Mouse (Mus musculus): Measurements from ENCODE around the gene Sap30. TPM values are rescaled to one million over a fixed set of nuclear protein-coding genes. Genes with fewer than 3 reads are reported as not detected.

Sap30 gene
- polyA plus RNA-seq, 1 experiment from 2014 or later, result 27.8 TPM

GRCm38 (mm10) chr8:57489896-57490295, 2.2 kb upstream of the Sap30 start:
- Histone ChIP-seq H3K27me3 (replicated peaks) (no peaks in the 10 kb centered on the region), H3K4me2 (no peak overlapping the region), H3K9me3 (replicated peaks) (no peaks in the 10 kb centered on the region), H3K4me1 (peaks cover 39% of the 10 kb centered on the region), H3K4me3 (no peak overlapping the region), H3K36me3 (no peaks in the 10 kb centered on the region), H3K27ac (no peak overlapping the region; the same call in 1 of the 2 replicates), H3K9ac (no peak overlapping the region)
- ATAC-seq, result no peak

DNA sequence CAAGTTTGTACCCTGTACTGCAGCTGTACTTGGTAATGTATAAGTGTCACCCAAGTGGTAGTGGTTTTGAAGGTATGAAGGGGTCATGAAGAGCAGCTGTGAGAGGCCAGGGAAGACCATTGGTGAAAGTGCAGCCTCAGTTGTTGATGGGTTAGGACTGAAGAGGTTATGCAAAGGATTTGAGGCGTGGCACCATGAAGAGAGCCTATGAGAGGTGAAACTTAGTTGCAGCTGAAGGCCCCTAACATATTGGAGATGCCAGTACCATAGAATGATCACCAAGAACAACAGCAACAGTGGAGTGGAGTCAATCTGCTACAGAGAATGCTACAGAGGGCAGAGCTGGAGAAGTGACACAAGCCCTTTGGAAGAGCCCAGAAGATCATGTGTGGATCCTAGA, 1.7 kb upstream of the Sap30 start:
- Histone ChIP-seq H3K4me2 (peak overlapping the region; percentile 94; the same call in 1 of the 2 replicates), H3K4me1 (peaks cover 39% of the 10 kb centered on the region), H3K9ac (no peak overlapping the region), H3K27me3 (replicated peaks) (no peaks in the 10 kb centered on the region), H3K4me3 (no peak overlapping the region), H3K27ac (peak overlapping the region; percentile 65), H3K9me3 (replicated peaks) (no peaks in the 10 kb centered on the region), H3K36me3 (no peaks in the 10 kb centered on the region)
- ATAC-seq, result no peak
- 71% methylated on average over 1 of the region's 1 CpGs for WGBS (ENCODE audit: insufficient replicate concordance)

DNA sequence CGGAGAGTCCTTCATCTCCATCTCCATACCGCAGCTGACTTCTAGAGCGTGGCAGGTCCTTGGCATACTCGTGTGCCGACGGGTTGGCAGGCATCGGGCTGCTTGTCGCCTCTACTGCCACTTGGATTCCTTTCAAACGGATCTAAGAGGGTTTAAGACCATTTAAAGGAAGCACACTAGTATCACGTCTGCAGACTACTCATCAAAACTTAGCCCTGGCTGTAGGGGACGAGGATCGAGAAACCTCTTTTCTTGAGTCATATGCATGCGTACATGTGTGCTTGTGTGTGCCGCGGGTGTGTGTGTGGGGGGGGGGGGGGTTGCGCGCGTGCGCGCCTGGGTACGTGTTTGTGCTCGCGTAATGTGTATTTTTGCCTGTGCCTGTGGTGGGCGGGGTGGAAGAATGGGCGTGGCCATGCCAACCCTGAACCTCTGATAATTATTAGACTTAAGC, 679 bp upstream of the Sap30 start:
- peak overlapping the region; percentile 94 for H3K27ac ChIP-seq
- under 1% methylated on average over 20 of the region's 25 CpGs for WGBS (ENCODE audit: insufficient replicate concordance)
- peaks cover 39% of the 10 kb centered on the region for H3K4me1 ChIP-seq
- no peaks in the 10 kb centered on the region for H3K9me3 ChIP-seq (replicated peaks)
- H3K9ac ChIP-seq, result peak overlapping the region; percentile 84
- peaks cover 3% of the 10 kb centered on the region; the same call in 1 of the 2 replicates for H3K36me3 ChIP-seq
- peak overlapping the region; percentile 94 for H3K4me2 ChIP-seq
- no peaks in the 10 kb centered on the region for H3K27me3 ChIP-seq (replicated peaks)
- H3K4me3 ChIP-seq, result peak overlapping the region; percentile 89
- peak; percentile 51 for ATAC-seq

- H3K36me3 ChIP-seq, result peaks cover 13% of the 10 kb centered on the region
- H3K27ac ChIP-seq, result peak overlapping the region; percentile 82
- H3K4me3 ChIP-seq, result peak overlapping the region; percentile 89
- peak overlapping the region; percentile 90 for H3K9ac ChIP-seq
- H3K27me3 ChIP-seq (replicated peaks), result no peaks in the 10 kb centered on the region
- WGBS (ENCODE audit: insufficient replicate concordance), result under 1% methylated on average over 54 of the region's 54 CpGs
- H3K4me2 ChIP-seq, result peak overlapping the region; percentile 94
- H3K4me1 ChIP-seq, result peaks cover 34% of the 10 kb centered on the region
- peak; percentile 50 for ATAC-seq
- H3K9me3 ChIP-seq (replicated peaks), result no peaks in the 10 kb centered on the region
These were observed 894 bp downstream of the Sap30 start for GRCm38 (mm10) chr8:57486491-57487440.

DNA sequence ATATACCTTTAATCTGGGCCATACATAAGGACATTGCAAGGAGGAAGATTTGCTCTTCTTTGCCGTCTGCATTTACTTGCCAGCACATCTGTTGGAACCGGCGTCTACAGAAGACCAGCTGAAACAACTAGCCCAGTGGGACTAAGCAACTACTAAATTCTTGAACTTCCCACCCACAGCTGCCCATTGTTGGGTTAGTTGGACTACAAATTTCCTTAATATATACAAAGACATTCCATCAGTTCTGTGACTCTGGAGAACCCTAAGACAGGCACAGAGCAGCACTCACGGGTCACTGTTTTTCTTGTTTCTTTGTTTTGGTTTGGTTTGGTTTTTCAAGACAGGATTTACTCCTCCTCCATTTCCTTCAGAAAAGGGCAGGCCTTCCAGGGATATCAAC, 7.1 kb downstream of the Sap30 start:
- H3K9ac ChIP-seq, result no peak overlapping the region
- no peak for ATAC-seq
- H3K27ac ChIP-seq, result no peak overlapping the region
- peaks cover 4% of the 10 kb centered on the region for H3K4me1 ChIP-seq
- H3K27me3 ChIP-seq (replicated peaks), result no peaks in the 10 kb centered on the region
- H3K9me3 ChIP-seq (replicated peaks), result no peaks in the 10 kb centered on the region
- no peak overlapping the region for H3K4me3 ChIP-seq
- WGBS (ENCODE audit: insufficient replicate concordance), result 68% methylated on average over 4 of the region's 4 CpGs
- H3K4me2 ChIP-seq, result no peak overlapping the region
- H3K36me3 ChIP-seq, result peaks cover 19% of the 10 kb centered on the region

GRCm38 (mm10) chr8:57479700-57480099, 8.0 kb downstream of the Sap30 start:
- Histone ChIP-seq H3K4me3 (no peak overlapping the region), H3K9ac (no peak overlapping the region), H3K27ac (no peak overlapping the region), H3K4me2 (no peak overlapping the region), H3K36me3 (peaks cover 19% of the 10 kb centered on the region), H3K27me3 (replicated peaks) (no peaks in the 10 kb centered on the region), H3K9me3 (replicated peaks) (no peaks in the 10 kb centered on the region), H3K4me1 (no peaks in the 10 kb centered on the region)
- no peak for ATAC-seq
- 82% methylated on average over 8 of the region's 8 CpGs for WGBS (ENCODE audit: insufficient replicate concordance)

DNA sequence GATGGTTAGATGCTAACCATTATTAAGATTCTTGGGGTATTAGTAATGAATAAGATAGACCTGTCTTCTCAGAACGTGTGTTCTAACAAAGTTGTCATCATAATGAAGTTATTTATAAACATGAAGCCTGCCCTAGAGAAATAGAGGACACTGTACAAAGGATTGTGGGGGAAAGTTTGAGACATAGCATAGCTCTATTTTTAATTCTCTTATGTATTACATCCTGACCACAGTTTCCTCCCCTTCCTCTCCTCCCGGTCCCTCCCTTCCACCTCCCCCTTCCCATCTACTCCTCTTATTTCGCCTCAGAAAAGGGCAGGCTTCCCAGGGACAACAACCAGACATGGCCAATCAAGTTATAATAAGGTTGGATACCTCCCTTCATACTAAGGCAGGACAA, 9.3 kb downstream of the Sap30 start:
- no peaks in the 10 kb centered on the region for H3K4me1 ChIP-seq
- H3K4me3 ChIP-seq, result no peak overlapping the region
- no peak overlapping the region for H3K4me2 ChIP-seq
- H3K27me3 ChIP-seq (replicated peaks), result no peaks in the 10 kb centered on the region
- H3K36me3 ChIP-seq, result peaks cover 16% of the 10 kb centered on the region
- WGBS (ENCODE audit: insufficient replicate concordance), result 44% methylated on average over 3 of the region's 3 CpGs
- H3K9me3 ChIP-seq (replicated peaks), result no peaks in the 10 kb centered on the region
- ATAC-seq, result no peak
- H3K9ac ChIP-seq, result no peak overlapping the region
- no peak overlapping the region for H3K27ac ChIP-seq

DNA sequence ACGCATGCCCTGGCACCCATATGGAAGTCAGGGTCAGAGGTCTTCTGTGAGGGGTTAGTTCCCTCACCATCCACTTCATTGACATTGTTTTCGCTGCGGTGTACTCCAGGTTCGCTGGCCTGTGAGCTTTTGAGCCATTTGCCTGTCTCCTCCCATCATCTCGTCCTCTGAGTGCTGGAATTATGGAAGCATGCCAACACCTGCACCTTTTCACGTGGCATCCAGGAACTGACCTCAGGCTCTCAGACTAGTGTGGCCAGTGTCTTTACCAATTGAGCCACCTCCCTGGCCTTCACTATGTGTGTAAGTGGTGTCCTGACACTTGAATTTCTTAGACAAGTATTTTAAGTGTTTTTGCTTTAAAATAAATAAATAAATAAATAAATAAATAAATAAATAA, 13.9 kb downstream of the Sap30 start:
- H3K9me3 ChIP-seq (replicated peaks), result no peaks in the 10 kb centered on the region
- H3K4me3 ChIP-seq, result no peak overlapping the region
- H3K4me1 ChIP-seq, result no peaks in the 10 kb centered on the region
- H3K4me2 ChIP-seq, result no peak overlapping the region
- no peak overlapping the region for H3K27ac ChIP-seq
- no peaks in the 10 kb centered on the region for H3K36me3 ChIP-seq
- WGBS (ENCODE audit: insufficient replicate concordance), result 72% methylated on average over 6 of the region's 6 CpGs
- H3K27me3 ChIP-seq (replicated peaks), result 0 out of 2 replicates have a peak, but pooled peaks cover 4% of the 10 kb centered on the region
- no peak overlapping the region for H3K9ac ChIP-seq
- ATAC-seq, result no peak

DNA sequence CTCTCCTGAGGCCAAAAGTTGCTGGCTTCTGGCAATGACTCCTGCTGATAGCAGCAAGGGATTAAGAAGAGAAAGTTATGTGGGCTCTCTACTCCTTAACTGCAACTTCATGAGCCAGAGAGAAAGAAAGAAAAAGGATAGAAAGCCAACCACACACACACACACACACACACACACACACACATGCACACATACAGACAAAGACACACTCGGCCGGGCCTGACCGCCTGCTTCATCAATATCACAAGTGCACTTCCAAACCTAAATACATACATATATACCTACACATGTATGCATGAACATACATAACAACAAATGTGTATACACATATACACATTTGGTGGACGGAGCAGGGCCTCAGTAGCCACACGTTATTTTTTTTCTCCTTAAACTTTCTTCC, 16.8 kb downstream of the Sap30 start:
- H3K9ac ChIP-seq, result no peak overlapping the region
- ATAC-seq, result no peak
- H3K36me3 ChIP-seq, result no peaks in the 10 kb centered on the region
- 0 out of 2 replicates have a peak, but pooled peaks cover 4% of the 10 kb centered on the region for H3K27me3 ChIP-seq (replicated peaks)
- no peaks in the 10 kb centered on the region for H3K9me3 ChIP-seq (replicated peaks)
- no peak overlapping the region for H3K27ac ChIP-seq
- no peak overlapping the region for H3K4me2 ChIP-seq
- no peak overlapping the region for H3K4me3 ChIP-seq
- 69% methylated on average over 5 of the region's 5 CpGs for WGBS (ENCODE audit: insufficient replicate concordance)
- H3K4me1 ChIP-seq, result no peaks in the 10 kb centered on the region

GRCm38 (mm10) chr8:57468624-57469023, 19.0 kb downstream of the Sap30 start:
- Histone ChIP-seq H3K4me2 (no peak overlapping the region), H3K4me1 (no peaks in the 10 kb centered on the region), H3K9me3 (replicated peaks) (no peaks in the 10 kb centered on the region), H3K4me3 (no peak overlapping the region), H3K36me3 (no peaks in the 10 kb centered on the region), H3K9ac (no peak overlapping the region), H3K27ac (no peak overlapping the region), H3K27me3 (replicated peaks) (0 out of 2 replicates have a peak, but pooled peaks cover 4% of the 10 kb centered on the region)
- 49% methylated on average over 5 of the region's 5 CpGs for WGBS (ENCODE audit: insufficient replicate concordance)
- no peak for ATAC-seq

- H3K9me3 ChIP-seq (replicated peaks), result no peaks in the 10 kb centered on the region
- 76% methylated on average over 3 of the region's 3 CpGs for WGBS (ENCODE audit: insufficient replicate concordance)
- ATAC-seq, result no peak
These were observed 23.9 kb downstream of the Sap30 start for GRCm38 (mm10) chr8:57463757-57464156.

DNA sequence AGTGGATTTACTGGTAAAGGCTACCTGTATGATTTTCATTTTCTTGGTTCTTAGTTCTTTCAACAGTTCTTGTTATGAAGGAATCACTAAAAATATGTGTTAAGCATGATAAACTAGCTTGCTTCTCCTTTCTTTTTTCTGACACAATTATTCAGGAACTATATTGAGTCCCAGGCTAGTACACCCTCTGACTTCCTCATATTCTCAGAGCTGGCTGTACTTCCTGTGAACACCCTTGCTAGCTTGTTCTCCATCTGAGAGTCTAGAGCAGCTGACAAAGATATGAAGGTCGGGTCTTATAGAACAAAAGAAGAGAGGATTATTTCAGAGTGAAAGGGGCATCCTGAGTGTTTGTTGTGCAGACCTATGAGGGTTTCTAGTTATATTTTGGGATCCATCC, 24.8 kb downstream of the Sap30 start:
- WGBS (ENCODE audit: insufficient replicate concordance), result 14% methylated on average over 1 of the region's 1 CpGs
- ATAC-seq, result no peak
- no peaks in the 10 kb centered on the region for H3K36me3 ChIP-seq

More at GRCm38 (mm10) chr8:57463757-57464156, 23.9 kb downstream of the Sap30 start:
- no peaks in the 10 kb centered on the region for H3K36me3 ChIP-seq
- no peaks in the 10 kb centered on the region for H3K4me1 ChIP-seq
- H3K9ac ChIP-seq, result no peak overlapping the region
- H3K27me3 ChIP-seq (replicated peaks), result no peaks in the 10 kb centered on the region
- H3K4me2 ChIP-seq, result no peak overlapping the region
- H3K27ac ChIP-seq, result no peak overlapping the region
- no peak overlapping the region for H3K4me3 ChIP-seq

More for the DNA sequence above, 24.8 kb downstream of the Sap30 start:
- Histone ChIP-seq H3K27ac (no peak overlapping the region), H3K4me1 (no peaks in the 10 kb centered on the region), H3K27me3 (replicated peaks) (no peaks in the 10 kb centered on the region), H3K4me3 (no peak overlapping the region), H3K4me2 (no peak overlapping the region), H3K9me3 (replicated peaks) (no peaks in the 10 kb centered on the region), H3K9ac (no peak overlapping the region)

Measured in liver, embryonic 12.5 days (tissue).